ENCODE assay signal across 8 mouse cellular contexts in the genomic region with DNA sequence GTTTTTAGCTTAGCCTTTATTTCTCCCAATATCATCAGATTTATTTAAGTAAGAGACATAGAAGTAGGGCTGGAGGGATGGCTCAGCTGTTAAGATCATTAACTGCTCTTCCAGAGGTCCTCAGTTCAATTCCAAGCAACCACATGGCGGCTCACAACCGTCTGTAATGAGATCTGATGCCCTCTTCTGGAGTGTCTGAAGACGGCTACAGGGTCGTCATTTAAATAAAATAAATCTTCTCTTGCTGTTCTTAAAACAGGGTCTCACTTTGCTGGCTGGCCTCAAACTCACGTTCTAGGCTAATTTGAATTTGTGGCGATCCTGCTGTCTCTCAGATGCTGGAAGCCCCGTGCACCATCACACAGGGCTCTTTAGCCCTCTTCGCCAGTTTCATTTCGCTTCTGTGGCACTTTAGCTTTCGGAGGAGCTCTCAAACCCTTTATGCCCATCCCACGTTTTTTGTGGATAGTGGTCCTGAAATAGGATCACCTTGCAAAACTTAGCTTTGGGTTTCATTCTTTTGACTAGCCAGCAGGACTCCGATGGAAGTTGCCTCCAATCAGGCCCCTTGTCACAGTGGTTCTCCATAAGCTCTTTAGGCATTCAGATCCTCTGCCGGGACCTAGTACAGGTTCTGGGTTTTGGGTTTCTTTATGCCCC. TPM values are rescaled to one million over a fixed set of nuclear protein-coding genes. Genes with fewer than 3 reads are reported as not detected.
DNase-seq lines count a peak whose midpoint lies in the region; ATAC-seq and TF ChIP-seq lines count a peak whose summit lies in the region.

No protein-coding gene starts in this region.

- H3K4me3 ChIP-seq in testis, adult 2 months (ENCODE audit: control insufficient read depth, low read depth, low read length), result peak overlapping the region; percentile 95
- peak overlapping the region; percentile 83 for H3K4me3 ChIP-seq in forebrain, embryonic 15.5 days
- peak overlapping the region; percentile 84 for H3K4me3 ChIP-seq in liver, postnatal 0 days (ENCODE audit: low read depth, low read length)

- H3K9me3 ChIP-seq in forebrain, embryonic 15.5 days, result no peaks in the 10 kb centered on the region
- H3K9me3 ChIP-seq in liver, postnatal 0 days (ENCODE audit: low read length), result no peaks in the 10 kb centered on the region

- no peak for TF ChIP-seq POLR2A in testis, adult 2 months (IDR thresholded peaks at IDR 0.05; ENCODE audit: control insufficient read depth, low read depth, low read length)

- peak overlapping the region; percentile 54 for H3K9ac ChIP-seq in forebrain, embryonic 15.5 days (replicated peaks)
- H3K9ac ChIP-seq in liver, postnatal 0 days (replicated peaks), result peak overlapping the region; percentile 79

- no peak for TF ChIP-seq CTCF in testis, adult 2 months (IDR thresholded peaks at IDR 0.05; ENCODE audit: control insufficient read depth, insufficient read depth, insufficient replicate concordance, low read depth, low read length)
- no peak for TF ChIP-seq CTCF in liver, postnatal 0 days (IDR thresholded peaks at IDR 0.05; ENCODE audit: low read depth)

- ATAC-seq in forebrain, embryonic 15.5 days (replicated peaks), result no peak
- peak; percentile 27; the same call in 1 of the 2 replicates for ATAC-seq in liver, postnatal 0 days
- no peak for ATAC-seq in monocyte, adult 5-6 weeks (replicated peaks; ENCODE audit: insufficient number of reproducible peaks, low FRiP score, low TSS enrichment, poor library complexity, severe bottlenecking)

- no peaks in the 10 kb centered on the region; the same call in 1 of the 2 replicates for H3K36me3 ChIP-seq in testis, adult 2 months (ENCODE audit: control insufficient read depth, insufficient read depth, low read length)
- H3K36me3 ChIP-seq in forebrain, embryonic 15.5 days, result no peaks in the 10 kb centered on the region
- no peaks in the 10 kb centered on the region for H3K36me3 ChIP-seq in liver, postnatal 0 days (replicated peaks; ENCODE audit: insufficient read depth, low read length)

- WGBS in forebrain, embryonic 15.5 days, result 7% methylated on average over 13 of the region's 13 CpGs
- WGBS in liver, postnatal 0 days (ENCODE audit: insufficient replicate concordance), result 8% methylated on average over 13 of the region's 13 CpGs

- peaks cover 5% of the 10 kb centered on the region for H3K4me1 ChIP-seq in testis, adult 2 months (ENCODE audit: control insufficient read depth, insufficient read depth, low read length)
- peaks cover 12% of the 10 kb centered on the region for H3K4me1 ChIP-seq in forebrain, embryonic 15.5 days
- peaks cover 13% of the 10 kb centered on the region for H3K4me1 ChIP-seq in liver, postnatal 0 days (ENCODE audit: insufficient read depth)

- no peaks in the 10 kb centered on the region for H3K27me3 ChIP-seq in testis, adult 2 months (ENCODE audit: control insufficient read depth, insufficient read depth, low read length)
- no peaks in the 10 kb centered on the region for H3K27me3 ChIP-seq in forebrain, embryonic 15.5 days
- H3K27me3 ChIP-seq in liver, postnatal 0 days (ENCODE audit: insufficient read depth, low read length), result no peaks in the 10 kb centered on the region

- no peak for TF ChIP-seq EP300 in liver, postnatal 0 days (IDR thresholded peaks at IDR 0.05; ENCODE audit: low read depth)

- H3K27ac ChIP-seq in testis, adult 2 months (ENCODE audit: control insufficient read depth, insufficient read depth, low read depth, low read length), result peak overlapping the region; percentile 72
- H3K27ac ChIP-seq in forebrain, embryonic 15.5 days (replicated peaks), result peak overlapping the region; percentile 54; the same call in 1 of the 2 replicates
- H3K27ac ChIP-seq in liver, postnatal 0 days (ENCODE audit: low read depth), result peak overlapping the region; percentile 44; the same call in 1 of the 2 replicates

- peak overlapping the region; percentile 85 for H3K4me2 ChIP-seq in forebrain, embryonic 15.5 days (replicated peaks)
- H3K4me2 ChIP-seq in liver, postnatal 0 days (ENCODE audit: low read depth, low read length), result peak overlapping the region; percentile 96

- DNase-seq in embryo, embryonic 10 days (ENCODE audit: low spot score), result peak; percentile 22
- DNase-seq in embryo, embryonic 9.5 days (ENCODE audit: extremely low spot score), result no peak
- DNase-seq in testis, postnatal 10 days (ENCODE audit: low spot score), result no peak
- no peak for DNase-seq in liver, postnatal 0 days
- DNase-seq in urinary bladder, adult 18-20 months (ENCODE audit: low spot score in 2 of 2), result no peak

RNA-seq across cellular contexts. Expression of gene Tmem106c, which starts 0.5 kb away (rescaled TPM):
- 55.7 and 58.7 TPM in 2 replicates for polyA plus RNA-seq in testis, adult 2 months (2012; rRNA removed)
- 60.8 and 66.2 TPM in 2 replicates for polyA plus RNA-seq in forebrain, embryonic 15.5 days (2015; fragmentation: Nextera tagmentation; extraction: Ambion mirVana)
- 16.1 and 16.4 TPM in 2 replicates for polyA plus RNA-seq in liver, postnatal 0 days (2015; fragmentation: Nextera tagmentation; extraction: Ambion mirVana)
- total RNA-seq in monocyte, adult 5-6 weeks (2017), result 4.1 to 9.3 TPM (median 4.1 TPM) in 3 replicates

RNA-seq across cellular contexts. Expression of gene Col2a1, which starts 41.0 kb away (rescaled TPM):
- polyA plus RNA-seq in testis, adult 2 months (2012; rRNA removed), result 13.5 and 14.6 TPM in 2 replicates
- polyA plus RNA-seq in forebrain, embryonic 15.5 days (2015; fragmentation: Nextera tagmentation; extraction: Ambion mirVana), result 25.6 and 25.8 TPM in 2 replicates
- 0.12 TPM in 1 of 2 replicates, not detected in the other for polyA plus RNA-seq in liver, postnatal 0 days (2015; fragmentation: Nextera tagmentation; extraction: Ambion mirVana)
- 1.1 TPM in 1 of 3 replicates, not detected in the others for total RNA-seq in monocyte, adult 5-6 weeks (2017)

RNA-seq across cellular contexts. Expression of gene Vdr, which starts 53.0 kb away (rescaled TPM):
- polyA plus RNA-seq in testis, adult 2 months (2012; rRNA removed), result 5.4 and 5.7 TPM in 2 replicates
- 0.08 and 0.09 TPM in 2 replicates for polyA plus RNA-seq in forebrain, embryonic 15.5 days (2015; fragmentation: Nextera tagmentation; extraction: Ambion mirVana)
- polyA plus RNA-seq in liver, postnatal 0 days (2015; fragmentation: Nextera tagmentation; extraction: Ambion mirVana), result 0.07 and 0.25 TPM in 2 replicates
- 1.3 to 2.5 TPM in 2 of 3 replicates, not detected in the other for total RNA-seq in monocyte, adult 5-6 weeks (2017)

Comparison
In these comparisons a context has a peak if more than half of its experiments do, and no peak if none do; other contexts are left out.
1. RNA of gene Col2a1, which starts 41.0 kb away (polyA plus RNA-seq): 25.6 to 25.8 TPM in forebrain, embryonic 15.5 days and 13.5 to 14.6 TPM in testis, adult 2 months; 0.12 TPM in liver, postnatal 0 days; every median in the first group is over 10 times any median in the second.
2. Peak in every context shown above with its lines, with median percentiles within 50 percentile points of each other: H3K27ac ChIP-seq and H3K4me3 ChIP-seq.